Mouse (Mus musculus): Measurements from ENCODE around the gene Spag16. TPM values are rescaled to one million over a fixed set of nuclear protein-coding genes. Genes with fewer than 3 reads are reported as not detected.

Gene Spag16
- total RNA-seq, 2 experiments from 2014 or later: 0.14 to 0.16 TPM

GRCm38 (mm10) chr1:70518918-70519317, 692.1 kb downstream of the Spag16 start:
- DNase-seq: no peak

- no peak for DNase-seq
Observed at GRCm38 (mm10) chr1:70527134-70527533, 700.4 kb downstream of the Spag16 start.

GRCm38 (mm10) chr1:70529771-70530170, 703.0 kb downstream of the Spag16 start:
- peak; percentile 39 for DNase-seq

GRCm38 (mm10) chr1:70551839-70552238, 725.1 kb downstream of the Spag16 start:
- no peak for DNase-seq

- DNase-seq: no peak
Observed at GRCm38 (mm10) chr1:70621805-70622204, 795.0 kb downstream of the Spag16 start.

GRCm38 (mm10) chr1:70624803-70625460, 798.2 kb downstream of the Spag16 start:
- DNase-seq: no peak

- no peak for DNase-seq
Observed at GRCm38 (mm10) chr1:70652719-70653118, 825.9 kb downstream of the Spag16 start.

- DNase-seq: no peak
Observed at GRCm38 (mm10) chr1:70692529-70692928, 865.8 kb downstream of the Spag16 start.

GRCm38 (mm10) chr1:70700270-70700669, 873.5 kb downstream of the Spag16 start:
- DNase-seq: no peak

GRCm38 (mm10) chr1:70703934-70704333, 877.2 kb downstream of the Spag16 start:
- DNase-seq: peak; percentile 8

GRCm38 (mm10) chr1:70705821-70706220, 879.1 kb downstream of the Spag16 start:
- DNase-seq: no peak

GRCm38 (mm10) chr1:70725045-70725444, 898.3 kb downstream of the Spag16 start:
- no peak for DNase-seq

- peak; percentile 86 for DNase-seq
Observed at GRCm38 (mm10) chr1:70725655-70726066, 898.9 kb downstream of the Spag16 start, which contains the start of gene Vwc2l. Vwc2l (plus strand) TSS chr1:70725715.

Other genes starting within 250 kb of the Spag16 start
- gene Ikzf2, start 139.7 kb upstream of the Spag16 start, total RNA-seq (2021): 1 to 10 TPM; 3.5 to 4.3 TPM